Mouse (Mus musculus): ENCODE results near the gene I0C0044D17Rik.

I0C0044D17Rik gene

DNA sequence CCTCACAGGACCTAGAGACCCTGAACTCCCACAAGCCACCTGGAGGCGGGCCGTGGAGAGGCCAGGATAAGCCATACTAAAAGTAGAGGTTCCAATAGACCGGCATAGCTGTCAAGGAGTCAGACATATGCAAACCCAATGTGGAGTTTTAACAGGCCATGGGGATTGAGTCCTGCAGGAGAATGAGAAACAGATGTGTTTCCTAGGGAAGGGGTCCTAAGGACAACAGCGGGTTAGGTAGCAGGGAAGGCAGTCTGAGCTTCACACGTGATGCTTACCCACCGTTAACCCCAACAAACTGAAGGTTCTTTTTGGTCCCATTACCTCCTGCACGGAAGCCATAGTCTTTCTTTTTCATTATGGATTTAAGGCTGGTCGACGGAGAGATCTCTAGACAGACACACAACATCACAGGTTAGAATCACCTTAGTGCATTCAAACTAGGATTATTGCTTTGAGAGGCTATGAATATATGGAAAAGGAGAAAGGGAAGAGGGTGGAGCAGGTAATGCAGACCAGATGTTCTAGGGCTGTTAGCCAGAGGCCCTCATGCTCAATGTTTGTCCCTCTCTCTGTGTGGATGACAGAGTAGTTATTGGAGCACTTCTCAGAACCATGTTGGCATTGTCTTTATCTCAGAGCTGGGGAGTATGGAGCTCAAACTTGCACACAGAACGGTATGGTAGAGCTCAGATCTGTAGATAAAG, 46.8 kb downstream of the I0C0044D17Rik start:
- no peak for DNase-seq (ENCODE audit: low spot score)

DNA sequence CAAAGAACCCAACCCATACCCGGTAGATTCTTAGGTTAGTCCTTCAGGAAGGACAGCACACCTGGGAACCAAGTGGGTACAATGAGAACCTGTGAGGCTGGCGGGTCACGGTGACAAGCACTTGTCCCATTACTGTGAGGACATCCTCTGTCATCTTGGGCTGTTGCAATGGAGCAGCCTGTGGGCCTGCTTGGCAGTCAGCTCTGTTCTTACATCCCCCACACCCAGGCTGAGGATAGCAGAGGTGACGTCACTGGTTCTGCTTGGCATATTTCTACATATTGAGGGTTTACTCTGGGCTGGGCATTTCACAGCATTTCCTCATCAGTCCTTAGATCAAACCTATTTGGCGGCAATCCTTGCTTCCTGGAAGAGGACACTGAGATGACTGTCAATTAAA, 49.9 kb downstream of the I0C0044D17Rik start:
- DNase-seq (ENCODE audit: low spot score), result no peak

Measured in retina, embryonic 14.5 days (tissue).